Mouse (Mus musculus): ENCODE measurements at regions not wholly inside any gene's neighbourhood (a gene's known extent, or its start where the extent isn't known, plus 50 kb on each side); places are given as distances from the start of the nearest gene placed in this dataset.
A peak's percentile ranks its signal among the peaks of the same experiment; 100 is the strongest.

- Histone ChIP-seq H3K4me3 (ENCODE audit: insufficient read depth, low read length) (no peak overlapping the region), H3K4me1 (ENCODE audit: control insufficient read depth, insufficient read depth, low read length) (no peaks in the 10 kb centered on the region), H3K27ac (ENCODE audit: insufficient read depth, low read length) (no peak overlapping the region)
- TF ChIP-seq POLR2A (IDR thresholded peaks at IDR 0.05; ENCODE audit: extremely low read depth, insufficient read depth, low read length) (no peak), CTCF (IDR thresholded peaks at IDR 0.05; ENCODE audit: extremely low read depth, insufficient read depth, low read length) (0 out of 2 replicates have a peak, but pooled peaks have one; percentile 6)
Observed at GRCm38 (mm10) chrX:12348117-12348516, 188.0 kb upstream of the Bcor start.

DNA sequence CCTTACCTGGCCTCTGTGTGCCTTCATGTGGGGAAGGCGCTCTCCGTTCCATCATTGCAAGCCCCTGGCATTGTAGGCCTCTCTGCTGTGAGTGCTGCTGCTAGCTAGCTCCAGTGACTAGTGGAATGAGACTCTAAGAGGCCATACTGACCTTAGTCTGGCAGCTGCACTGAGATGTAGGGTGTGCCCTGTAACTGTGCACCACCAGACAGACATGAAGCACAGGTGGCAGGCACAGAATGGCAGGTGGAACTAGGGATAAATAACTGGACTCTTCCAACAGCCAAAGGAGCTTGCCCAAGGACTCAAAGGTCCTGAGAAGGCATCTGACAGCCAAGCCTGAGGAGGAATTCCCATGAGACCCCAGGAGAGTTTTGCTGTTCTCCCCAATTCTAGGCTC, 194.7 kb upstream of the Bcor start:
- no peak overlapping the region for H3K27ac ChIP-seq (ENCODE audit: insufficient read depth, low read length)
- no peak overlapping the region for H3K4me3 ChIP-seq (ENCODE audit: insufficient read depth, low read length)
- no peak for TF ChIP-seq POLR2A (IDR thresholded peaks at IDR 0.05; ENCODE audit: extremely low read depth, insufficient read depth, low read length)
- TF ChIP-seq CTCF (IDR thresholded peaks at IDR 0.05; ENCODE audit: extremely low read depth, insufficient read depth, low read length), result no peak
- no peaks in the 10 kb centered on the region for H3K4me1 ChIP-seq (ENCODE audit: control insufficient read depth, insufficient read depth, low read length)

GRCm38 (mm10) chrX:12358026-12358425, 197.9 kb upstream of the Bcor start:
- Histone ChIP-seq H3K27ac (ENCODE audit: insufficient read depth, low read length) (no peak overlapping the region), H3K4me1 (ENCODE audit: control insufficient read depth, insufficient read depth, low read length) (no peaks in the 10 kb centered on the region)

GRCm38 (mm10) chrX:12365582-12366323, 205.6 kb upstream of the Bcor start:
- Histone ChIP-seq H3K27ac (ENCODE audit: insufficient read depth, low read length) (no peak overlapping the region), H3K4me3 (ENCODE audit: insufficient read depth, low read length) (no peak overlapping the region), H3K4me1 (ENCODE audit: control insufficient read depth, insufficient read depth, low read length) (no peaks in the 10 kb centered on the region)
- TF ChIP-seq CTCF (IDR thresholded peaks at IDR 0.05; ENCODE audit: extremely low read depth, insufficient read depth, low read length) (no peak), POLR2A (IDR thresholded peaks at IDR 0.05; ENCODE audit: extremely low read depth, insufficient read depth, low read length) (no peak)

More at GRCm38 (mm10) chrX:12358026-12358425, 197.9 kb upstream of the Bcor start:
- no peak for TF ChIP-seq CTCF (IDR thresholded peaks at IDR 0.05; ENCODE audit: extremely low read depth, insufficient read depth, low read length)
- TF ChIP-seq POLR2A (IDR thresholded peaks at IDR 0.05; ENCODE audit: extremely low read depth, insufficient read depth, low read length), result no peak
- H3K4me3 ChIP-seq (ENCODE audit: insufficient read depth, low read length), result no peak overlapping the region

GRCm38 (mm10) chrX:12366801-12367200, 206.6 kb upstream of the Bcor start:
- no peak for TF ChIP-seq CTCF (IDR thresholded peaks at IDR 0.05; ENCODE audit: extremely low read depth, insufficient read depth, low read length)
- TF ChIP-seq POLR2A (IDR thresholded peaks at IDR 0.05; ENCODE audit: extremely low read depth, insufficient read depth, low read length), result no peak
- H3K27ac ChIP-seq (ENCODE audit: insufficient read depth, low read length), result no peak overlapping the region

DNA sequence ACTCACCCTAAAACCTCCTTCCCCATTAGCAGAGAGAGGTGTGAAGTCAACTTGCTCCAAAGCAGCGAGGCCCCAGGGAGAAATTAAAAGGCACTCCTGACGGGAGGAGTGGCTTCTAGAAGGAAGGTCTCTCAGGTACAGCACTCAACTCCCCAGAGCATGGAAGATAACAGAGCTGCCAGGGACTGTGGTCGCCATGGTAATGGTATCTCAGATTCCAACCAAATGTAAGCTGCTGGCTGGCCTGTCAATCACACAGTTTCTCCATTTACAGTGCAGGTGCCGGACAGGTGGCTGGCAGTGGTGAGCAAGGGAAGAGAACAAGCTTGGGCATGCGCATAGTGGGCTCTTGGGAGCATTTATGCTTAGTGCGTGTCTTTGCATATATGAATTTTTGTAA, 213.5 kb upstream of the Bcor start:
- no peak overlapping the region for H3K4me3 ChIP-seq (ENCODE audit: insufficient read depth, low read length)
- H3K4me1 ChIP-seq (ENCODE audit: control insufficient read depth, insufficient read depth, low read length), result no peaks in the 10 kb centered on the region
- no peak overlapping the region for H3K27ac ChIP-seq (ENCODE audit: insufficient read depth, low read length)
- TF ChIP-seq POLR2A (IDR thresholded peaks at IDR 0.05; ENCODE audit: extremely low read depth, insufficient read depth, low read length), result no peak
- TF ChIP-seq CTCF (IDR thresholded peaks at IDR 0.05; ENCODE audit: extremely low read depth, insufficient read depth, low read length), result no peak

More at GRCm38 (mm10) chrX:12366801-12367200, 206.6 kb upstream of the Bcor start:
- no peaks in the 10 kb centered on the region for H3K4me1 ChIP-seq (ENCODE audit: control insufficient read depth, insufficient read depth, low read length)
- no peak overlapping the region for H3K4me3 ChIP-seq (ENCODE audit: insufficient read depth, low read length)

DNA sequence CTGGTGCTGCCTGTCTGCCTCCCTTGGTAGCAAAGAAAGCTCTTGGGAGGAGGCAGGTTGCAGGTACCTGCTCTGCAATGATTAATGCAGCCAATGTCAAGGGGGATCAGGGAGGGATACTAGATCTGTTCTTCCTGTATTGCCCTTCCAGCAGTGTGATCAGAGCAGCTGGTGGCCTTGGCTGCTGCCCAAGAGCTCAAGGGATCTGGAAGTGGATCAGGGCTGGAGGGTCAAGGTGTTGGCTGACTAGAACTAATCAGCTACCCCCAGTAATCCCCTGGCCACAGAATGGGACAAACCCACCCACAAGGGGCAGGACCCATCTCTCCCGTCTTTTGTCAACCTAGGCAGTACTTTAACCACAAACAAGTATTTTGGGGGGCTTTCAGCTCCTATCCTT, 211.8 kb upstream of the Atp6ap2 start:
- Histone ChIP-seq H3K27ac (ENCODE audit: insufficient read depth, low read length) (no peak overlapping the region), H3K4me3 (ENCODE audit: insufficient read depth, low read length) (no peak overlapping the region), H3K4me1 (ENCODE audit: control insufficient read depth, insufficient read depth, low read length) (no peaks in the 10 kb centered on the region)
- TF ChIP-seq CTCF (IDR thresholded peaks at IDR 0.05; ENCODE audit: extremely low read depth, insufficient read depth, low read length), result no peak
- TF ChIP-seq POLR2A (IDR thresholded peaks at IDR 0.05; ENCODE audit: extremely low read depth, insufficient read depth, low read length), result no peak

DNA sequence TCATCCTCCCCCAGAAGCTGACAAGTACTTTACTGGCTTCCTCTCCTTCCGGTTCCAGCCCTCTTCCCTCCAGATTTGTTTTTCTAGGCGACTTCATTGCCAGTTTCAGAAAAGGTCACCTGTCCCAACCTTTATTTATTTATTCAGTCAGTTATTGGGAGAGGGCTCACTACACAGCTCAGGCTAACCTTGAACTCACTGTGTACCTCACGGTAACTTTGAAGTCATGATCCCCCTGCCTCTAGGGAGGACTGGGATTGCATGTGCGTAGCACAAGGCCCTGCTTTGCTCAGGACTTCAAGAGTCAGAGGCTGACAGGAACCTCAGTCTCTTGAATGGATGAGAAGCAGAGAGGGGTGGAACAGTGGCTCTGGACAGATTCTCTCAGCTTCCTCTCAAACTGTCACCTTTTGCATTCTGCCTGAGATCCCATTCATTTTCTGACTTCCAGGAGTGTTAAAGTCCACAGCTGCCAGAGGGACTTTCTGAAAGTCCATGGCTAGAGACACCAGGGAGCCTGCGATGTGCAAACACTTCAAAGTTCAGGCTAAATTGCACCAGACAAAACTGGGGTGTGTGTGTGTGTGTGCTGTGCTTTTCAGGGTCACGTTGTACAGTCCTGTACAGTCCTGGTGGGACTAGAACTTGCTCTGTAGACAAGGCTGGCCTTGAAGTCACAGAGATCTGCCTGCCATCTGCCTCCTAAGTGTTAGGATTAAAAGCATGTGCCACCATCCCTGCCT, 211.2 kb upstream of the Atp6ap2 start:
- H3K4me1 ChIP-seq (ENCODE audit: control insufficient read depth, insufficient read depth, low read length), result no peaks in the 10 kb centered on the region
- no peak for TF ChIP-seq POLR2A (IDR thresholded peaks at IDR 0.05; ENCODE audit: extremely low read depth, insufficient read depth, low read length)
- TF ChIP-seq CTCF (IDR thresholded peaks at IDR 0.05; ENCODE audit: extremely low read depth, insufficient read depth, low read length), result no peak
- H3K4me3 ChIP-seq (ENCODE audit: insufficient read depth, low read length), result no peak overlapping the region
- no peak overlapping the region for H3K27ac ChIP-seq (ENCODE audit: insufficient read depth, low read length)

GRCm38 (mm10) chrX:12377441-12377840, 210.2 kb upstream of the Atp6ap2 start:
- no peak for TF ChIP-seq POLR2A (IDR thresholded peaks at IDR 0.05; ENCODE audit: extremely low read depth, insufficient read depth, low read length)
- TF ChIP-seq CTCF (IDR thresholded peaks at IDR 0.05; ENCODE audit: extremely low read depth, insufficient read depth, low read length), result no peak
- Histone ChIP-seq H3K27ac (ENCODE audit: insufficient read depth, low read length) (no peak overlapping the region), H3K4me3 (ENCODE audit: insufficient read depth, low read length) (no peak overlapping the region), H3K4me1 (ENCODE audit: control insufficient read depth, insufficient read depth, low read length) (no peaks in the 10 kb centered on the region)
